ENCODE assay signal across 17 mouse cellular contexts in genomic region chr10:45151137-45151536, GRCm38 (mm10). TPM values are rescaled to one million over a fixed set of nuclear protein-coding genes. Genes with fewer than 3 reads are reported as not detected.
DNase-seq lines count a peak whose midpoint lies in the region; ATAC-seq and TF ChIP-seq lines count a peak whose summit lies in the region.
"Had no signal": no experiment of that assay in that cellular context is flagged by ENCODE, and none has a peak within 500 bp of the region (broad histone marks: within the 10 kb centered on the region; RNA-seq: fewer than 3 reads in every experiment).

No protein-coding gene starts in this region.

- no peak for TF ChIP-seq CTCF in forebrain, postnatal 0 days (IDR thresholded peaks at IDR 0.05; ENCODE audit: low read depth)

- DNase-seq in forebrain, embryonic 11.5 days (ENCODE audit: low spot score) = no peak
- peak; percentile 88 for DNase-seq in R1 (ENCODE audit: low read depth, low spot score)
- DNase-seq in forebrain, postnatal 0 days = no peak
- DNase-seq in neural tube, embryonic 11.5 days (ENCODE audit: low spot score) = peak; percentile 46
- DNase-seq in gastrocnemius, postnatal 25 days = no peak
- DNase-seq in adrenal gland, postnatal 25 days = no peak
- no peak for DNase-seq in kidney, postnatal 36 days
- DNase-seq: cerebellum, adult 9-10 months; heart, adult 18-20 months; heart, postnatal 10 days; layer of hippocampus, adult 9-11 months; thymus, adult 18-20 months had no signal

- H3K27me3 ChIP-seq in forebrain, embryonic 11.5 days (ENCODE audit: control insufficient read depth, insufficient read depth, low read length) = no peaks in the 10 kb centered on the region
- no peaks in the 10 kb centered on the region for H3K27me3 ChIP-seq in forebrain, embryonic 15.5 days
- H3K27me3 ChIP-seq in forebrain, postnatal 0 days (ENCODE audit: insufficient read depth, low read length) = no peaks in the 10 kb centered on the region
- no peaks in the 10 kb centered on the region for H3K27me3 ChIP-seq in neural tube, embryonic 11.5 days (ENCODE audit: control insufficient read depth, insufficient read depth, low read length)
- H3K27me3 ChIP-seq: liver, embryonic 15.5 days had no signal

- H3K9ac ChIP-seq in forebrain, embryonic 11.5 days (ENCODE audit: low read length) = no peak overlapping the region
- H3K9ac ChIP-seq in forebrain, embryonic 15.5 days (replicated peaks) = no peak overlapping the region
- H3K9ac ChIP-seq in forebrain, postnatal 0 days = no peak overlapping the region
- no peak overlapping the region for H3K9ac ChIP-seq in neural tube, embryonic 11.5 days (ENCODE audit: low read length)
- H3K9ac ChIP-seq: liver, embryonic 15.5 days had no signal

- peaks cover 10% of the 10 kb centered on the region; the same call in 1 of the 2 replicates for H3K4me1 ChIP-seq in forebrain, embryonic 11.5 days (replicated peaks; ENCODE audit: control insufficient read depth, insufficient read depth, low read length)
- H3K4me1 ChIP-seq in forebrain, embryonic 15.5 days = peaks cover 10% of the 10 kb centered on the region; the same call in 1 of the 2 replicates
- 0 out of 2 replicates have a peak, but pooled peaks cover 2% of the 10 kb centered on the region for H3K4me1 ChIP-seq in forebrain, postnatal 0 days (ENCODE audit: insufficient read depth)
- H3K4me1 ChIP-seq in neural tube, embryonic 11.5 days (ENCODE audit: control insufficient read depth, insufficient read depth, low read length) = peaks cover 9% of the 10 kb centered on the region
- H3K4me1 ChIP-seq: liver, embryonic 15.5 days had no signal

- 61% methylated on average over 5 of the region's 5 CpGs for WGBS in forebrain, embryonic 11.5 days
- WGBS in forebrain, embryonic 15.5 days = 51% methylated on average over 5 of the region's 5 CpGs
- WGBS in forebrain, postnatal 0 days = 61% methylated on average over 5 of the region's 5 CpGs
- WGBS in neural tube, embryonic 11.5 days = 57% methylated on average over 5 of the region's 5 CpGs

- no peak overlapping the region for H3K27ac ChIP-seq in forebrain, embryonic 11.5 days (ENCODE audit: low read depth, low read length)
- H3K27ac ChIP-seq in forebrain, embryonic 15.5 days (replicated peaks) = no peak overlapping the region
- H3K27ac ChIP-seq in forebrain, postnatal 0 days (ENCODE audit: low read depth, low read length) = no peak overlapping the region
- H3K27ac ChIP-seq in neural tube, embryonic 11.5 days (ENCODE audit: low read depth, low read length) = no peak overlapping the region
- H3K27ac ChIP-seq: limb, embryonic 10.5 days; liver, embryonic 15.5 days had no signal

- H3K36me3 ChIP-seq in forebrain, embryonic 11.5 days (ENCODE audit: control insufficient read depth, insufficient read depth, low read length) = no peaks in the 10 kb centered on the region; the same call in 1 of the 2 replicates
- H3K36me3 ChIP-seq in forebrain, embryonic 15.5 days = peaks cover 24% of the 10 kb centered on the region
- H3K36me3 ChIP-seq in forebrain, postnatal 0 days (ENCODE audit: insufficient read depth) = peaks cover 47% of the 10 kb centered on the region
- H3K36me3 ChIP-seq in neural tube, embryonic 11.5 days (ENCODE audit: control insufficient read depth, insufficient read depth, low read length) = peaks cover 11% of the 10 kb centered on the region

- ATAC-seq in forebrain, embryonic 11.5 days (replicated peaks; ENCODE audit: low FRiP score) = peak; percentile 62
- no peak for ATAC-seq in forebrain, embryonic 15.5 days (replicated peaks)
- ATAC-seq in forebrain, postnatal 0 days = peak; percentile 11; the same call in 1 of the 2 replicates
- ATAC-seq in neural tube, embryonic 11.5 days (ENCODE audit: insufficient read depth, low FRiP score, low TSS enrichment) = peak; percentile 79
- ATAC-seq: intestine, postnatal 0 days had no signal

- no peak overlapping the region for H3K4me2 ChIP-seq in forebrain, embryonic 11.5 days (ENCODE audit: low read depth, low read length, severe bottlenecking)
- H3K4me2 ChIP-seq in forebrain, embryonic 15.5 days (replicated peaks) = no peak overlapping the region
- no peak overlapping the region for H3K4me2 ChIP-seq in forebrain, postnatal 0 days (ENCODE audit: low read depth)
- H3K4me2 ChIP-seq in neural tube, embryonic 11.5 days (ENCODE audit: low read depth) = no peak overlapping the region
- H3K4me2 ChIP-seq: liver, embryonic 15.5 days had no signal

- no peak overlapping the region for H3K4me3 ChIP-seq in forebrain, embryonic 11.5 days (ENCODE audit: low read depth, low read length)
- H3K4me3 ChIP-seq in forebrain, embryonic 15.5 days = no peak overlapping the region
- H3K4me3 ChIP-seq in forebrain, postnatal 0 days (ENCODE audit: low read depth, low read length) = no peak overlapping the region
- H3K4me3 ChIP-seq in neural tube, embryonic 11.5 days (ENCODE audit: low read depth, low read length) = no peak overlapping the region
- H3K4me3 ChIP-seq: limb, embryonic 10.5 days; liver, embryonic 15.5 days had no signal

- no peaks in the 10 kb centered on the region for H3K9me3 ChIP-seq in forebrain, embryonic 11.5 days (ENCODE audit: control insufficient read depth, low read length)
- no peaks in the 10 kb centered on the region for H3K9me3 ChIP-seq in forebrain, embryonic 15.5 days
- H3K9me3 ChIP-seq in forebrain, postnatal 0 days (ENCODE audit: low read length) = no peaks in the 10 kb centered on the region
- H3K9me3 ChIP-seq in neural tube, embryonic 11.5 days (ENCODE audit: control insufficient read depth, low read length) = no peaks in the 10 kb centered on the region
- H3K9me3 ChIP-seq: limb, embryonic 10.5 days; liver, embryonic 15.5 days had no signal

RNA-seq across cellular contexts. Expression of gene Popdc3, which starts 26.8 kb away (rescaled TPM):
- polyA plus RNA-seq in forebrain, embryonic 11.5 days (2014; fragmentation: Nextera tagmentation; extraction: Ambion mirVana) = 0.24 and 0.27 TPM in 2 replicates
- polyA plus RNA-seq in forebrain, embryonic 15.5 days (2015; fragmentation: Nextera tagmentation; extraction: Ambion mirVana) = 0.38 and 0.47 TPM in 2 replicates
- 2.3 and 2.6 TPM in 2 replicates for total RNA-seq in forebrain, postnatal 0 days (2014; rRNA removed)
- polyA plus RNA-seq in forebrain, postnatal 0 days (2015; fragmentation: Nextera tagmentation; extraction: Ambion mirVana) = 1.6 and 2.9 TPM in 2 replicates
- 0.69 and 1.1 TPM in 2 replicates for polyA plus RNA-seq in neural tube, embryonic 11.5 days (2014; fragmentation: Nextera tagmentation; extraction: Ambion mirVana)
- 10 to 100 TPM; 37.4 to 44.4 TPM for total RNA-seq in gastrocnemius, postnatal 25 days (2021)
- 0.82 and 0.90 TPM in 2 replicates for total RNA-seq in adrenal gland, postnatal 25 days (2021)
- total RNA-seq: MEL had no signal

Comparison
In these comparisons a context has a peak if more than half of its experiments do, and no peak if none do; other contexts are left out.
1. DNase-seq: peak in R1 (single experiment) and neural tube, embryonic 11.5 days (single experiment); none in forebrain, embryonic 11.5 days (single experiment), forebrain, postnatal 0 days (single experiment), gastrocnemius, postnatal 25 days (single experiment), adrenal gland, postnatal 25 days (single experiment) and kidney, postnatal 36 days (0 of 2).